Comparison of ENCODE assay signal across 21 mouse cellular contexts in the genomic region with DNA sequence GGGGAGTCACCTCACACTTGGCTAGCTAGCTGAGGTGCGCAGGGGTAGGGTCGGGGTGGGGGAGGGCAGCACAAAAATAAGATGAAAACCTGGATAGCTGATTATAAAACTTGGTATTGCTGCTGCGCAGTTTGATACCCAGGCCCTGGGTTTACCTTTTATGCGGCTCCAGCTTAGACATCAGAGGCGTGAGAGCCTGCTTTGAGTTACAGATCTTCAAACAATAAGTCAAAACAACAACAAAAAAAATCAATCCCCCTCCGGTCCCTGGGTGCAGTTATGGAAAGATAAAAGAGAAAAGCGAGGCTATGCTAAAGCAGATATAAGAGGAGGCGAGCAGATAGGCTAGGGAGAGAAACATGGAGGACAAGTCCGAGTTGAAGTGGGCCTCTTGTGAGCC. TPM values are rescaled to one million over a fixed set of nuclear protein-coding genes. Genes with fewer than 3 reads are reported as not detected.
DNase-seq lines count a peak whose midpoint lies in the region; ATAC-seq lines count a peak whose summit lies in the region.
"Had no signal": no experiment of that assay in that cellular context is flagged by ENCODE, and none has a peak within 500 bp of the region (broad histone marks: within the 10 kb centered on the region; RNA-seq: fewer than 3 reads in every experiment).

No protein-coding gene starts in this region.

- no peak for ATAC-seq in forebrain, embryonic 12.5 days (ENCODE audit: low FRiP score)
- no peak for ATAC-seq in forebrain, embryonic 11.5 days (replicated peaks; ENCODE audit: low FRiP score)
- no peak for ATAC-seq in midbrain, embryonic 11.5 days (ENCODE audit: low FRiP score)
- ATAC-seq in midbrain, embryonic 13.5 days, result no peak
- ATAC-seq in liver, embryonic 12.5 days, result no peak
- ATAC-seq: activated CD4-positive, CD25-positive, alpha-beta regulatory T cell, adult 4 months; inflammation-experienced regulatory T-cells, adult 6 months had no signal

- no peak for DNase-seq in forebrain, embryonic 11.5 days (ENCODE audit: low spot score)
- DNase-seq in midbrain, embryonic 10.5 days (ENCODE audit: low spot score), result no peak
- no peak for DNase-seq in midbrain, embryonic 11.5 days (ENCODE audit: low spot score, missing footprints)
- DNase-seq in thymus, postnatal 4 days, result no peak
- DNase-seq in thymus, postnatal 14 days, result no peak
- DNase-seq: adrenal gland, postnatal 25 days; cerebellum, adult 8-10 months; heart, adult 2 months; kidney, postnatal 4 days; lung, adult 2 months; spleen, adult 18-20 months; thymus, adult 2 months had no signal

- H3K27me3 ChIP-seq in forebrain, embryonic 12.5 days, result peaks cover 5% of the 10 kb centered on the region; the same call in 1 of the 2 replicates
- no peaks in the 10 kb centered on the region for H3K27me3 ChIP-seq in forebrain, embryonic 11.5 days (ENCODE audit: control insufficient read depth, insufficient read depth, low read length)
- peaks cover 5% of the 10 kb centered on the region; the same call in 1 of the 2 replicates for H3K27me3 ChIP-seq in midbrain, embryonic 10.5 days (ENCODE audit: low read depth, poor library complexity, severe bottlenecking)
- no peaks in the 10 kb centered on the region for H3K27me3 ChIP-seq in midbrain, embryonic 11.5 days (ENCODE audit: control insufficient read depth, insufficient read depth, low read length)
- peaks cover 9% of the 10 kb centered on the region; the same call in 1 of the 2 replicates for H3K27me3 ChIP-seq in midbrain, embryonic 13.5 days
- H3K27me3 ChIP-seq in liver, embryonic 12.5 days (replicated peaks), result peaks cover 11% of the 10 kb centered on the region

- no peak overlapping the region for H3K9ac ChIP-seq in forebrain, embryonic 12.5 days
- H3K9ac ChIP-seq in forebrain, embryonic 11.5 days (ENCODE audit: low read length), result no peak overlapping the region
- H3K9ac ChIP-seq in midbrain, embryonic 11.5 days (ENCODE audit: low read length), result no peak overlapping the region
- H3K9ac ChIP-seq in midbrain, embryonic 13.5 days (replicated peaks), result no peak overlapping the region
- no peak overlapping the region for H3K9ac ChIP-seq in liver, embryonic 12.5 days
- H3K9ac ChIP-seq: hindbrain, embryonic 12.5 days; neural tube, embryonic 13.5 days; stomach, embryonic 15.5 days had no signal

- H3K4me2 ChIP-seq in forebrain, embryonic 12.5 days, result 0 out of 2 replicates have a peak overlapping the region, but pooled peaks have one; percentile 1
- no peak overlapping the region for H3K4me2 ChIP-seq in forebrain, embryonic 11.5 days (ENCODE audit: low read depth, low read length, severe bottlenecking)
- H3K4me2 ChIP-seq in midbrain, embryonic 11.5 days, result no peak overlapping the region
- peak overlapping the region; percentile 53; the same call in 1 of the 2 replicates for H3K4me2 ChIP-seq in midbrain, embryonic 13.5 days (replicated peaks)
- H3K4me2 ChIP-seq in liver, embryonic 12.5 days, result no peak overlapping the region
- H3K4me2 ChIP-seq: stomach, embryonic 15.5 days had no signal

- no peaks in the 10 kb centered on the region for H3K36me3 ChIP-seq in forebrain, embryonic 12.5 days (replicated peaks)
- H3K36me3 ChIP-seq in forebrain, embryonic 11.5 days (ENCODE audit: control insufficient read depth, insufficient read depth, low read length), result no peaks in the 10 kb centered on the region
- peaks cover 12% of the 10 kb centered on the region for H3K36me3 ChIP-seq in midbrain, embryonic 10.5 days
- H3K36me3 ChIP-seq in midbrain, embryonic 11.5 days (ENCODE audit: control insufficient read depth, insufficient read depth, low read length), result no peaks in the 10 kb centered on the region
- H3K36me3 ChIP-seq in midbrain, embryonic 13.5 days, result no peaks in the 10 kb centered on the region
- H3K36me3 ChIP-seq in liver, embryonic 12.5 days, result no peaks in the 10 kb centered on the region
- H3K36me3 ChIP-seq: hindbrain, embryonic 12.5 days; neural tube, embryonic 13.5 days; stomach, embryonic 15.5 days had no signal

- H3K4me3 ChIP-seq in forebrain, embryonic 12.5 days (replicated peaks), result no peak overlapping the region
- no peak overlapping the region for H3K4me3 ChIP-seq in forebrain, embryonic 11.5 days (ENCODE audit: low read depth, low read length)
- H3K4me3 ChIP-seq in midbrain, embryonic 10.5 days, result no peak overlapping the region
- H3K4me3 ChIP-seq in midbrain, embryonic 11.5 days (ENCODE audit: low read depth, low read length), result no peak overlapping the region
- H3K4me3 ChIP-seq in midbrain, embryonic 13.5 days (replicated peaks), result no peak overlapping the region
- no peak overlapping the region for H3K4me3 ChIP-seq in liver, embryonic 12.5 days
- H3K4me3 ChIP-seq: heart, adult 2 months; hindbrain, embryonic 12.5 days; neural tube, embryonic 13.5 days; stomach, embryonic 15.5 days had no signal

- 46% methylated on average over 9 of the region's 9 CpGs for WGBS in forebrain, embryonic 12.5 days
- 52% methylated on average over 9 of the region's 9 CpGs for WGBS in forebrain, embryonic 11.5 days
- 70% methylated on average over 9 of the region's 9 CpGs for WGBS in midbrain, embryonic 10.5 days
- 59% methylated on average over 9 of the region's 9 CpGs for WGBS in midbrain, embryonic 11.5 days
- WGBS in midbrain, embryonic 13.5 days, result 43% methylated on average over 9 of the region's 9 CpGs
- WGBS in liver, embryonic 12.5 days (ENCODE audit: insufficient replicate concordance), result 60% methylated on average over 9 of the region's 9 CpGs

- no peak overlapping the region; the same call in 1 of the 2 replicates for H3K27ac ChIP-seq in forebrain, embryonic 12.5 days
- no peak overlapping the region for H3K27ac ChIP-seq in forebrain, embryonic 11.5 days (ENCODE audit: low read depth, low read length)
- peak overlapping the region; percentile 63; the same call in 1 of the 2 replicates for H3K27ac ChIP-seq in midbrain, embryonic 10.5 days (replicated peaks)
- H3K27ac ChIP-seq in midbrain, embryonic 11.5 days (ENCODE audit: low read depth, low read length), result no peak overlapping the region
- H3K27ac ChIP-seq in midbrain, embryonic 13.5 days, result peak overlapping the region; percentile 72
- H3K27ac ChIP-seq in liver, embryonic 12.5 days, result no peak overlapping the region
- H3K27ac ChIP-seq: heart, adult 2 months; hindbrain, embryonic 12.5 days; macrophage; stomach, embryonic 15.5 days had no signal

- peaks cover 70% of the 10 kb centered on the region for H3K4me1 ChIP-seq in forebrain, embryonic 12.5 days
- peaks cover 29% of the 10 kb centered on the region; the same call in 1 of the 2 replicates for H3K4me1 ChIP-seq in forebrain, embryonic 11.5 days (replicated peaks; ENCODE audit: control insufficient read depth, insufficient read depth, low read length)
- H3K4me1 ChIP-seq in midbrain, embryonic 10.5 days, result peaks cover 73% of the 10 kb centered on the region
- peaks cover 49% of the 10 kb centered on the region for H3K4me1 ChIP-seq in midbrain, embryonic 11.5 days (ENCODE audit: control insufficient read depth, insufficient read depth, low read length)
- peaks cover 70% of the 10 kb centered on the region for H3K4me1 ChIP-seq in midbrain, embryonic 13.5 days (replicated peaks)
- H3K4me1 ChIP-seq in liver, embryonic 12.5 days, result no peaks in the 10 kb centered on the region

- H3K9me3 ChIP-seq in forebrain, embryonic 12.5 days, result no peaks in the 10 kb centered on the region
- no peaks in the 10 kb centered on the region for H3K9me3 ChIP-seq in forebrain, embryonic 11.5 days (ENCODE audit: control insufficient read depth, low read length)
- no peaks in the 10 kb centered on the region for H3K9me3 ChIP-seq in midbrain, embryonic 10.5 days (replicated peaks)
- H3K9me3 ChIP-seq in midbrain, embryonic 11.5 days (ENCODE audit: control insufficient read depth, low read length), result no peaks in the 10 kb centered on the region
- no peaks in the 10 kb centered on the region for H3K9me3 ChIP-seq in midbrain, embryonic 13.5 days
- no peaks in the 10 kb centered on the region for H3K9me3 ChIP-seq in liver, embryonic 12.5 days (replicated peaks)
- H3K9me3 ChIP-seq: hindbrain, embryonic 12.5 days; neural tube, embryonic 13.5 days; stomach, embryonic 15.5 days had no signal

RNA-seq across cellular contexts. Expression of a gene that starts 28.0 kb away (rescaled TPM):
- polyA plus RNA-seq in forebrain, embryonic 12.5 days (2016; fragmentation: Nextera tagmentation; extraction: Ambion mirVana), result 48.5 and 55.1 TPM in 2 replicates
- 60.8 and 70.0 TPM in 2 replicates for polyA plus RNA-seq in forebrain, embryonic 11.5 days (2014; fragmentation: Nextera tagmentation; extraction: Ambion mirVana)
- polyA plus RNA-seq in midbrain, embryonic 10.5 days (2016; fragmentation: Nextera tagmentation; extraction: Ambion mirVana), result 58.4 and 60.6 TPM in 2 replicates
- 66.9 and 67.7 TPM in 2 replicates for polyA plus RNA-seq in midbrain, embryonic 11.5 days (2014; fragmentation: Nextera tagmentation; extraction: Ambion mirVana)
- 80.3 and 86.0 TPM in 2 replicates for polyA plus RNA-seq in midbrain, embryonic 13.5 days (2015; fragmentation: Nextera tagmentation; extraction: Ambion mirVana)
- 0.35 and 0.60 TPM in 2 replicates for polyA plus RNA-seq in liver, embryonic 12.5 days (2016; fragmentation: Nextera tagmentation; extraction: Ambion mirVana)

Comparison
In these comparisons a context has a peak if more than half of its experiments do, and no peak if none do; other contexts are left out.
1. H3K27ac ChIP-seq: peak in midbrain, embryonic 10.5 days (single experiment) and midbrain, embryonic 13.5 days (single experiment); none in forebrain, embryonic 12.5 days (single experiment), forebrain, embryonic 11.5 days (single experiment), midbrain, embryonic 11.5 days (single experiment) and liver, embryonic 12.5 days (single experiment).
2. H3K4me2 ChIP-seq: peak in forebrain, embryonic 12.5 days (single experiment) and midbrain, embryonic 13.5 days (single experiment); none in forebrain, embryonic 11.5 days (single experiment), midbrain, embryonic 11.5 days (single experiment) and liver, embryonic 12.5 days (single experiment).
3. RNA of a gene that starts 28.0 kb away (polyA plus RNA-seq): 80.3 to 86.0 TPM in midbrain, embryonic 13.5 days, 60.8 to 70.0 TPM in forebrain, embryonic 11.5 days, 66.9 to 67.7 TPM in midbrain, embryonic 11.5 days, 58.4 to 60.6 TPM in midbrain, embryonic 10.5 days and 48.5 to 55.1 TPM in forebrain, embryonic 12.5 days; 0.35 to 0.60 TPM in liver, embryonic 12.5 days; every median in the first group is over 10 times any median in the second.